Mouse (Mus musculus): ENCODE measurements around the gene Gm3173.
"Not testable (repeated sequence)": the region's sequence is repeated elsewhere in the genome, so short reads cannot be mapped to it uniquely, and the experiment has no call there.

DNA sequence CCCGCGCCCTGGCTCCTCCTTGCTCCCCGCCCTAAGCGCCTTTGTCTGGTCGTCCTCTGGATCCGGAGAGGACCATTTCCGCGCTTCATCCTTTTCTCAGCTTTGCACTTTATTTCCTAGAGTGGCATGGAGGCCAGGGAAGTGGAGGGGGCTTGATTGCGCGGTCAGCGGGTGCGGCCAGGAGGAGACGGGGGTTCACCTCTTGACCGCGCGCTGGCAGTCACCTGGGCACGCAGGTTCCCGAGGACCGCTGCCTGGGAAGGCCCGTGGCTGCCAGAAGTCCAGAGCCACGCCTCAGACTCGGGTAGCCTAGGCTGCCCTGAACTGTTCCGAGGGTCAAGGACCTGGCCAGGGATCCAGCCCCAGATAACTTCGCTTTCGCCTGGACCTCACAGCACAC is 68.6 kb downstream of the Gm3173 start:
- TF ChIP-seq CTCF (IDR thresholded peaks at IDR 0.05; ENCODE audit: borderline replicate concordance, extremely low read depth, insufficient read depth, insufficient read length); POLR2A (IDR thresholded peaks at IDR 0.05; ENCODE audit: borderline replicate concordance, extremely low read depth, insufficient read depth, insufficient read length, poor library complexity, severe bottlenecking): not testable (repeated sequence)
